Mouse (Mus musculus) v-Abl transformed pro-B cells (cell line): ENCODE results near the gene Ilkap.

ENCODE experiments used
- in situ Hi-C, 2 experiments: fragments of 400-800 bp; cut with MboI; formaldehyde crosslinking; loops; one replicate each; pipeline ENCODE4 v1.15.1; 2025; ENCODE audit not compliant: unreplicated experiment in 2 of 2

The Ilkap gene

DNA sequence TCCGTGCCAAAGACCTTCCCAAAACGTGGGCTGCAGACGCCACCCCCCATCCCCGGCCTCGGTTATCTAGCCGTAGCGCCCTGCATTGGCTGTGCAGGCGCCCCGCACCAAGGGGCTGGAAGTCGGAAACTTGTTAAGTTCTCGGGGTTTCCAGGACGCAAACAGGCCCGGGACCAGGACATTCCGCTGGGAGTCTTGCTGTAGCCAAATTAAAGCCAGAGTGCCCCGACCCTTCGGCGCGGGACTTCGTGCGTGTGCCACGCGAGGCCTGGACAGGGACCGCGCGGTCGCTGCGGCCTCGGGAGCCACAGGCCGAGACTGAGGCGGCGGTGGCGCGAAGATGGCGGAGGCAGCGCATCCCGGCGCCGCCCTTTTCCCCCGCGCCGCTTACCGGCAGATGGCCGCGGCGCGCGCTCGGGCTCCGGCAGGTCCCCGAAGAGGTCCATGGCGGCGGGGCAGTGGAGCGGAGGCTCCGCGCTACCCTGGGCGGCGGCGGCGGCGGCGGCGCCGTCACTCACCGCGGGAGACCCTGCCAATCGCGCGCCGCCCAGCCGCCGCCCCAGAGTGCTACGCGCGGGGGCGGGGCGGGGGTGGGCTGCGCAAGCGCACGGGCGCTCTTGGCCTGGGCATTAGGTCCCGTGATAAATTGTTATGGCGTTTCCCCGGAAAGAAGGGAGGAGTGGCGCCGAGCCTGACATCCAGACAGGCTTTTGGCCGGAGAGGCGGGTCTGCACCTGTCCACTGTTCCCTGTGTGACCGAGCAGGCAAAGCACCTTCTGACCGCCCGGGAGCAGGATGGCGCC lies at the start of gene Ilkap:
Gene Ilkap (minus strand): TSS at position 556 of the 803 bp plus-strand sequence.
- in situ Hi-C loops = no loop called here

DNA sequence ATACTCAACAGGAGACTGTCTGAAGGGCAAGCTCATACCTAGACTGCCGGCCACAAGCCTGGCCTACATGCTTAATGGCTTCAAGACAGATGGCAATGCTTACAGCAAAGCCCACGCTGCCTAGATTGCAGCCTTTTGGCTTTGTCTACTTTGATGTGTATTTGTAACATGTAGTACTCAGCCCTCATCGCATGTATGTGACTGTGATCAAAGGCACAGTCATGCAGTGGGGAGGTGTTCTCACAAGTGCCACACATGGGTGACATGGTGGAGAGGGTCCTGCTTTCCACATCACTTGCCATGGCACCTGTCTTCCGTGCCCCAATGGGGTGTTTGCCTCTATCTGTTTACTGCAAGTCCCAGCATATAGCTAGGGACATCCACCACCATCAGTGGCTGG lies 47.9 kb upstream of the Ilkap start:
- in situ Hi-C loops = no loop called here

DNA sequence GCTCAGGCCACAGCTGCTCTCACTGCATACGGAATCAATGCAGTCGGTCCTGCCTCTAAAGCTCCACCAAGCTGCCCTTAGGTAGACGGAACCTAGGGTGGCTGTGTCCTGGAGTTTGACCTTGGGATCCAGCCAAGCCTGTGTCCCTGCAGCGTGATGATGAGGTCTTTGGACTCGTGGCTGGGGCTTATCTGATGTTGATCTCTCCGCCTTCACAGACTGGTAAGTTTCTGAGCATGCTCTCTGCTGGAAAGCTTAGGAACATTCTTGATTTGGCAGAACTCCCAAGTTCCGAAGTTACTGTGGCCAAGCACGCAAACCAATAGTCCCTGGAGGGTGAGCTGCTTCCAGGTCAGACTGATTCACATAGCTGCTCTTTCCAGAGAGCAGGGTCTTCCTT lies 47.4 kb upstream of the Ilkap start:
- in situ Hi-C loops = no loop called here

DNA sequence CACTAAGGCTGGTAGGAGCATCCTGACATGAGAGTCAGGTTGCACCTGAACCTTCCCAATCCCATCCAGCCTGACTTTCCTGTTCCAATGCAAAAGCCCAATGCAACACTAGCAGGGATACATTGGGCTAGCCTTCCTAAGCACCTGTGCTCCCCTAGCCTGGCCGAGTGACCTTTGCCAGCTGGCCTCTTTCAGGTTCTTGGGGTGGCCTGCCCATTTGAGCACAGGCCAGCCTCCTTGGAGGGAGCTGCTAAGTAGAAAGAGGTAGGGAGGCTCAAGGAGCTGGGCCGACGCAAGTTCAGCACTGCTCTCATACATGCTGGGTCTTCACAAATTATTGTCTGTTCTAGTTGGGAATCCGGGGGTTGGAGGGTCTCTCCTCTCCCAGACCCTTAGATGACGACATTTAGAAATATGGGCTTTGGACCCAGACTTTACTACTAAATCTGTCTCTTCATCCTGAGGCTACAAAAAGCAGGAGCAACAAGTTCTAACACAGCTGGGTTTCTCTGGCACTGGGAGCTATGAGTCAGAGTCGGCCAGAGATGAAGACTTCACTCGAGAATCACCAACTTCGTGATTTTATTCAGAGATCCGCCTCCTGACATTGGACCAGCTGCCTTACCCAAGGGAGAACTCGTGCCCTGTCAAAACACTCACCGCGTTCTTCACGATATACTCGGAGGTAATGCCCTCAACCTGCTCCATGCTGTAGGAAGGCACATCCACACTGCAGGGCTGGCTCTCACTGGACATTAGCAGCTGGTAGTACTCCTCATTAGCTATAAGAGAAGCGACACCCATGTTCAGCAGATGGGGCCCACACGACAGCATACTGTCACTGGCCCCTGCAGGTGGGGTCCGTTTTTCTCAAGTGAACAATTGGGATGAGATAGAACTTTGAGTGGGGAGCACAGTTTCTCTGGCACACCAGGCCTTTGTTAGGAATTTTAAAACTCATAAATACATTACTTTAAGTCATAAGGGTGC lies 46.5 kb upstream of the Ilkap start:
- in situ Hi-C loops = no loop called here

GRCm38 (mm10) chr1:91442350-91442990 lies 43.9 kb upstream of the Ilkap start:
- in situ Hi-C loops = no loop called here

DNA sequence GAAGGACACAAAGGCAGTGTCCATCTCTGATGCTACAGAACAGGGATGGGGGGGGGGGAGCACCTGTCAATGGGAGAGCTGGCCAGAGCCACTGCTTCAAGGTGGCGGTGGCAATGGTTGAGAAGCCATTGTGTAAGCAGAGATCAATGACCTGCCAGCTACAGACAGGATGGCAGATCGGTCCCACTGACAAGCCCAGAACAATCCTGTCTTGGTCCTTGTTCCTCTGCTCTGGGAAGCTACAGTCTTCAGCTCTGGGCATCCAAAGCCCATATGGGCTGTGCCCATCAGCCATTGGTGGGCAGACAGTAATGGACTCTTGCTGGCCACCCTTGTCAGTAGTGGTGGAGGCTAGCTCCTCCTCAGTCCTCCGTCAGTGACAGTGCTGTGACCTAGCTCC lies 43.2 kb upstream of the Ilkap start:
- in situ Hi-C loops = no loop called here

- in situ Hi-C loops = no loop called here
Measured at GRCm38 (mm10) chr1:91439776-91440175, 41.2 kb upstream of the Ilkap start.

GRCm38 (mm10) chr1:91437573-91437972 lies 39.0 kb upstream of the Ilkap start:
- in situ Hi-C loops = no loop called here

DNA sequence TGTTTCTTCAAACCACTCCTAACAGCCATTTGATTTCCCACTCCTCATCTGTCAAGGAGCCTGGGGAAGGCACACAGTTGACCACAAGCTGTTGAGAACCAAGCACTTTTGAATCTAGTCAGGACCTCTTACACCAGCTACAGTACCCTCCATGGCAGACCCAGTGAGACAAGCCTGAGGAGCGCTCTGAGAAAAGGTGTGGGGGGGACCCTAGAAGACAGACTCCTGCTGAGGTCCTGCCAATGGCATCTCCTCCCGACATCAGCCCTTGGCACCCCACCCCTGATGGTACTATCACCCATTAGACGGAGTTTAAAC lies 38.4 kb upstream of the Ilkap start:
- in situ Hi-C loops = no loop called here

- in situ Hi-C loops = no loop called here
Measured at GRCm38 (mm10) chr1:91436380-91437082, 37.9 kb upstream of the Ilkap start.

- in situ Hi-C loops = no loop called here
Measured at GRCm38 (mm10) chr1:91435606-91436130, 37.1 kb upstream of the Ilkap start.

DNA sequence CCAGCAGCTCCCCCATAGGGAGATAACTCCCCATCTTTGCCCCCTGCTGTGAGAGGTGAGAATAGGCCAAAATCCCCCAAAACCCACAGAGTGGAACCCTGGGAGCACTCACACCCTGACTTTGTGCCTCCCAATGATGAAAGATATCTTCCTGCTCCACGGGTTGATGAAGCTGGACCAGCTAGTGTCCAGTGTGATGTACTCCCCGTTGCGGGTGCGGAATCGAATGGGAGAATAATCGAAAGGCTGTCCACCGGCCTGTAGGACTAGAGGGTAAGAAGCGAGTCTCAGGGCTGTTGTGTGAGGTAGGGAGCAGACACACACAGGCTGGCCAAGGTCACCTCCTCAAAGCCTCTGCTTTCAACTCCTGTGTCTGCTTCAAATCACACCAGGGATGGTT lies 36.3 kb upstream of the Ilkap start:
- in situ Hi-C loops = no loop called here

DNA sequence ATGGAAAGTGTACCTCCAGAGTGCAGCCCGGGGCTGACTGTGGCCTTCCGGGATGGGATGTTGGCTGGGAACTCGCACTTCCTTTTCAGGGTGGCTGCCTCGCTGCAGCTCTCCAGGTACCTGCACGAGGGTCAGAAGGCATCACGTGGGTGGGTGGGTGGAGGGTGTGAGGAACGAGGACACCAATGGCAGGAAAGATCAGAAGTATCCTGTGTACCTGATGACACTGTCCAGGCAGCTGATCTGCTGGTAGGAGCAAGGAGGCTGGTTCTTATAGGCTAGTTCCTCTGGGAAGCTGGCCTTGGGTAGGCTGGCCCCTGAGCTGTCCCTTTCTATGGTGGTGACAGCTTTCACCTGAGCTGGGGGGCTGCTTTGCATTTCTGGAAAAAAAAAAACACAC lies 32.1 kb upstream of the Ilkap start:
- in situ Hi-C loops = no loop called here

- in situ Hi-C loops = loop anchor here (5.0 to 10.0 kb wide), 2 partner anchors 53 to 1186 kb away; partner anchors contain the start of gene Olfr12 (in 1 of the 2)
Measured at GRCm38 (mm10) chr1:91429212-91429611, 30.6 kb upstream of the Ilkap start.

GRCm38 (mm10) chr1:91428614-91429013 lies 30.0 kb upstream of the Ilkap start:
- in situ Hi-C loops = loop anchor here (5.0 to 10.0 kb wide), 2 partner anchors 54 to 1186 kb away; partner anchors contain the start of gene Olfr12 (in 1 of the 2)

DNA sequence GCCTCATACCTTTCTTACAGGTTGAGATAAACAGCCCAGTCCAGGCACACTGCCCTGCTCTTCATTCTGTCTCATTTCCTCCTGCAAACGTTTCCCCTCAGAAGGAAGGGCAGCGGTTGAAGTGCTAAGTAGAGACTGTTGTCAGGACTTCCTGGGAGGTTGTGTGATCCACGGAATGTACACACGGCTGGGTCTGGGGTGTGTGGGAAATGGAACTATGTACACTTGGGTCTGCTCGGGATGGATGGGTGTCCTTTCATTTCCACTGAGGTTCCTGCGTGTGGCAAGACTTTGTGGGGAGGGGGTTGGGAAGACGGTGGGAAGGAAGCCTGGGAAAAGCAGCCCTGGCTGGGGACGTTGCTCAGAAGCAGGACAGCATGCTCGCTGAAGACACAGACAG lies 27.8 kb upstream of the Ilkap start:
- in situ Hi-C loops = loop anchor here (5.0 to 10.0 kb wide), 2 partner anchors 56 to 1188 kb away; partner anchors contain the start of gene Olfr12 (in 1 of the 2)

GRCm38 (mm10) chr1:91420601-91421065 lies 22.0 kb upstream of the Ilkap start:
- in situ Hi-C loops = loop anchor here in 1 of 2 experiments (10.0 kb wide), 1 partner anchor 1194 kb away; the partner anchor contains the start of gene Olfr12

- in situ Hi-C loops = loop anchor here in 1 of 2 experiments (10.0 kb wide), 2 partner anchors 175 to 1195 kb away; partner anchors contain the start of gene Olfr12
Measured at GRCm38 (mm10) chr1:91419862-91420600, 21.4 kb upstream of the Ilkap start.

- in situ Hi-C loops = loop anchor here in 1 of 2 experiments (10.0 kb wide), 1 partner anchor 173 kb away; no protein-coding TSS in a partner anchor
Measured at GRCm38 (mm10) chr1:91417991-91418390, 19.4 kb upstream of the Ilkap start.
